Mouse (Mus musculus): ENCODE results near the gene Junb.

DNA sequence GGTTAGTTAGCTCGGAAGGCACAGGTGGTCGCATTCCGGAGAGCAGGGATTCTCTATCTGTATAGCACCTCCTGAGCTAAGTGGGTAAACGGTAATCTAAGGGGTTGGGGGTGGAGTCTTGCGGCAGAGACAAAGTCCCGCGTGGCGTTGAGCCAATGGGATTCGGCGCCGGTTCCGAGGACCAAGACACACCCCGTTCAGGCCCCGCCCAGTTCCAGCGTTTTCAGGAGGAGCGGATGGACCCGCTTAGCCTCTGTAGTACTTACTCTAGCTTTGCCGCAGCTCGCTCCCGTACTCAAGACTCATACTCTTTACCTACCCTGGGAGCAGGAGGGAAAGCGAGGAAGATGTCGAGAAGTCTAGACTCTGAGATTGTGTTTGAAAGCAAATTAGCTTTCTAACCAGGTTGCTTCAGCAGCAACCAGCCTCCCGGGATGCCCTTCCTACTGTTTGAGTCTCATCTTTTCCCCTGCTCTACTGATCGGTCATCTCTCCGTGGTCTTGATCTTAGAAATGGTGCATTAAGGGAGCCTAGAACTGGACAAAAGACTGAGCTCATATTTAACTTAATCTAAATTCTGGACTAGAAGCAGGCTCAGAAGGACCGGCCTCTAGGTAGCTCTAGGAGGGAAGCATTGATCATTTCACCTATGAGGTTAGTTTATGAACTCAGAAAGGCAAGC lies 33.9 kb downstream of the Junb start:
- TF ChIP-seq CTCF (IDR thresholded peaks at IDR 0.05; ENCODE audit: extremely low read depth, insufficient read depth, low read length) (no peak), POLR2A (IDR thresholded peaks at IDR 0.05; ENCODE audit: extremely low read depth, insufficient read depth, low read length) (peak; percentile 32; the same call in 1 of the 2 replicates)

Data from cortical plate, adult 2 months (tissue).